Mouse (Mus musculus): ENCODE data around the gene Hoxa7. TPM values are rescaled to one million over a fixed set of nuclear protein-coding genes. Genes with fewer than 3 reads are reported as not detected.

Gene Hoxa7
- polyA plus RNA-seq, 1 experiment from 2014 or later: not detected

- H3K4me1 ChIP-seq: 0 out of 2 replicates have a peak, but pooled peaks cover 2% of the 10 kb centered on the region
- H3K27ac ChIP-seq: no peak overlapping the region
- WGBS: 2% methylated on average over 4 of the region's 4 CpGs
- H3K9me3 ChIP-seq: no peaks in the 10 kb centered on the region
- peaks cover 96% of the 10 kb centered on the region for H3K27me3 ChIP-seq (replicated peaks)
- ATAC-seq (replicated peaks): no peak
- H3K4me2 ChIP-seq: no peak overlapping the region
- no peak overlapping the region for H3K4me3 ChIP-seq
- no peak overlapping the region for H3K9ac ChIP-seq
- H3K36me3 ChIP-seq (replicated peaks): no peaks in the 10 kb centered on the region
Observed at GRCm38 (mm10) chr6:52242801-52243332, 21.2 kb upstream of the Hoxa7 start.

GRCm38 (mm10) chr6:52241001-52241621 lies 19.5 kb upstream of the Hoxa7 start:
- Histone ChIP-seq H3K4me3 (no peak overlapping the region), H3K4me2 (no peak overlapping the region), H3K27ac (no peak overlapping the region), H3K9ac (no peak overlapping the region), H3K27me3 (replicated peaks) (peaks cover 97% of the 10 kb centered on the region), H3K9me3 (no peaks in the 10 kb centered on the region), H3K4me1 (0 out of 2 replicates have a peak, but pooled peaks cover 2% of the 10 kb centered on the region), H3K36me3 (replicated peaks) (no peaks in the 10 kb centered on the region)
- no peak for ATAC-seq (replicated peaks)
- 1% methylated on average over 9 of the region's 9 CpGs for WGBS

GRCm38 (mm10) chr6:52240389-52241000 lies 18.8 kb upstream of the Hoxa7 start, which contains the start of gene Hoxa10:
Hoxa10 (minus strand) TSS chr6:52240854.
- no peak within 1 kb of the TSS for H3K9ac ChIP-seq
- no peak for ATAC-seq (replicated peaks)
- H3K27ac ChIP-seq: no peak within 1 kb of the TSS
- H3K9me3 ChIP-seq: no peaks in the 10 kb centered on the region
- H3K4me2 ChIP-seq: no peak within 1 kb of the TSS
- 0 out of 2 replicates have a peak, but pooled peaks cover 2% of the 10 kb centered on the region for H3K4me1 ChIP-seq
- WGBS: 1% methylated on average over 35 of the region's 35 CpGs
- no peak within 1 kb of the TSS for H3K4me3 ChIP-seq
- H3K36me3 ChIP-seq (replicated peaks): no peaks in the 10 kb centered on the region
- peaks cover 97% of the 10 kb centered on the region for H3K27me3 ChIP-seq (replicated peaks)

- H3K4me3 ChIP-seq: no peak overlapping the region
- H3K4me2 ChIP-seq: no peak overlapping the region
- H3K36me3 ChIP-seq (replicated peaks): no peaks in the 10 kb centered on the region
Observed at GRCm38 (mm10) chr6:52239625-52240388, 18.2 kb upstream of the Hoxa7 start.

GRCm38 (mm10) chr6:52238976-52239375 lies 17.3 kb upstream of the Hoxa7 start:
- H3K27me3 ChIP-seq (replicated peaks): peaks cover 98% of the 10 kb centered on the region
- no peaks in the 10 kb centered on the region for H3K9me3 ChIP-seq
- no peak overlapping the region for H3K4me2 ChIP-seq
- no peaks in the 10 kb centered on the region for H3K36me3 ChIP-seq (replicated peaks)
- H3K4me1 ChIP-seq: 0 out of 2 replicates have a peak, but pooled peaks cover 2% of the 10 kb centered on the region
- no peak overlapping the region for H3K4me3 ChIP-seq
- 2% methylated on average over 7 of the region's 7 CpGs for WGBS
- H3K27ac ChIP-seq: no peak overlapping the region
- no peak for ATAC-seq (replicated peaks)
- no peak overlapping the region for H3K9ac ChIP-seq

More at GRCm38 (mm10) chr6:52239625-52240388, 18.2 kb upstream of the Hoxa7 start:
- H3K27me3 ChIP-seq (replicated peaks): peaks cover 97% of the 10 kb centered on the region
- no peak overlapping the region for H3K9ac ChIP-seq
- H3K9me3 ChIP-seq: no peaks in the 10 kb centered on the region
- no peak for ATAC-seq (replicated peaks)
- 0 out of 2 replicates have a peak, but pooled peaks cover 2% of the 10 kb centered on the region for H3K4me1 ChIP-seq
- H3K27ac ChIP-seq: no peak overlapping the region
- 3% methylated on average over 30 of the region's 30 CpGs for WGBS

- no peak overlapping the region for H3K4me2 ChIP-seq
- no peak for ATAC-seq (replicated peaks)
- H3K9me3 ChIP-seq: no peaks in the 10 kb centered on the region
- no peak overlapping the region for H3K27ac ChIP-seq
- WGBS: 3% methylated on average over 7 of the region's 7 CpGs
- no peaks in the 10 kb centered on the region for H3K36me3 ChIP-seq (replicated peaks)
- no peak overlapping the region for H3K9ac ChIP-seq
- H3K27me3 ChIP-seq (replicated peaks): peaks cover 98% of the 10 kb centered on the region
- H3K4me1 ChIP-seq: 0 out of 2 replicates have a peak, but pooled peaks cover 2% of the 10 kb centered on the region
- H3K4me3 ChIP-seq: no peak overlapping the region
Observed at GRCm38 (mm10) chr6:52238155-52238545, 16.5 kb upstream of the Hoxa7 start.

- Histone ChIP-seq H3K4me1 (0 out of 2 replicates have a peak, but pooled peaks cover 2% of the 10 kb centered on the region), H3K36me3 (replicated peaks) (no peaks in the 10 kb centered on the region), H3K27ac (no peak overlapping the region), H3K27me3 (replicated peaks) (peaks cover 98% of the 10 kb centered on the region), H3K9me3 (no peaks in the 10 kb centered on the region), H3K4me3 (no peak overlapping the region), H3K9ac (no peak overlapping the region), H3K4me2 (no peak overlapping the region)
- no peak for ATAC-seq (replicated peaks)
- WGBS: 10% methylated on average over 10 of the region's 10 CpGs
Observed at GRCm38 (mm10) chr6:52237346-52238154, 15.9 kb upstream of the Hoxa7 start.

- Histone ChIP-seq H3K4me3 (no peak overlapping the region), H3K27ac (no peak overlapping the region), H3K9me3 (no peaks in the 10 kb centered on the region), H3K9ac (no peak overlapping the region), H3K36me3 (replicated peaks) (no peaks in the 10 kb centered on the region), H3K4me1 (0 out of 2 replicates have a peak, but pooled peaks cover 2% of the 10 kb centered on the region), H3K27me3 (replicated peaks) (peaks cover 98% of the 10 kb centered on the region), H3K4me2 (no peak overlapping the region)
- 1% methylated on average over 3 of the region's 3 CpGs for WGBS
- no peak for ATAC-seq (replicated peaks)
Observed at GRCm38 (mm10) chr6:52236806-52237205, 15.2 kb upstream of the Hoxa7 start.

- Histone ChIP-seq H3K27me3 (replicated peaks) (peaks cover 94% of the 10 kb centered on the region), H3K4me1 (0 out of 2 replicates have a peak, but pooled peaks cover 2% of the 10 kb centered on the region), H3K4me2 (no peak overlapping the region), H3K4me3 (no peak overlapping the region), H3K9ac (no peak overlapping the region), H3K27ac (no peak overlapping the region), H3K9me3 (no peaks in the 10 kb centered on the region), H3K36me3 (replicated peaks) (no peaks in the 10 kb centered on the region)
- 18% methylated on average over 6 of the region's 6 CpGs for WGBS
- no peak for ATAC-seq (replicated peaks)
Observed at GRCm38 (mm10) chr6:52235866-52236265, 14.2 kb upstream of the Hoxa7 start.

- H3K36me3 ChIP-seq (replicated peaks): no peaks in the 10 kb centered on the region
- H3K4me1 ChIP-seq: 0 out of 2 replicates have a peak, but pooled peaks cover 2% of the 10 kb centered on the region
- no peak for ATAC-seq (replicated peaks)
- peaks cover 94% of the 10 kb centered on the region for H3K27me3 ChIP-seq (replicated peaks)
- H3K4me2 ChIP-seq: no peak overlapping the region
- no peak overlapping the region for H3K27ac ChIP-seq
- H3K9ac ChIP-seq: no peak overlapping the region
- H3K9me3 ChIP-seq: no peaks in the 10 kb centered on the region
- H3K4me3 ChIP-seq: no peak overlapping the region
- 29% methylated on average over 9 of the region's 9 CpGs for WGBS
Observed at GRCm38 (mm10) chr6:52235267-52235666, 13.6 kb upstream of the Hoxa7 start.

- ATAC-seq (replicated peaks): no peak
- 2% methylated on average over 62 of the region's 68 CpGs for WGBS
- H3K4me2 ChIP-seq: no peak overlapping the region
- no peaks in the 10 kb centered on the region for H3K4me1 ChIP-seq
- no peak overlapping the region for H3K9ac ChIP-seq
- no peaks in the 10 kb centered on the region for H3K36me3 ChIP-seq (replicated peaks)
- H3K27me3 ChIP-seq (replicated peaks): peaks cover 94% of the 10 kb centered on the region
- H3K9me3 ChIP-seq: no peaks in the 10 kb centered on the region
- no peak overlapping the region for H3K27ac ChIP-seq
- H3K4me3 ChIP-seq: no peak overlapping the region
Observed at GRCm38 (mm10) chr6:52234428-52235140, 12.9 kb upstream of the Hoxa7 start.
